Mouse (Mus musculus): ENCODE measurements around the gene Esr2.
"Not testable (repeated sequence)": the region's sequence is repeated elsewhere in the genome, so short reads cannot be mapped to it uniquely, and the experiment has no call there.

Esr2 gene

DNA sequence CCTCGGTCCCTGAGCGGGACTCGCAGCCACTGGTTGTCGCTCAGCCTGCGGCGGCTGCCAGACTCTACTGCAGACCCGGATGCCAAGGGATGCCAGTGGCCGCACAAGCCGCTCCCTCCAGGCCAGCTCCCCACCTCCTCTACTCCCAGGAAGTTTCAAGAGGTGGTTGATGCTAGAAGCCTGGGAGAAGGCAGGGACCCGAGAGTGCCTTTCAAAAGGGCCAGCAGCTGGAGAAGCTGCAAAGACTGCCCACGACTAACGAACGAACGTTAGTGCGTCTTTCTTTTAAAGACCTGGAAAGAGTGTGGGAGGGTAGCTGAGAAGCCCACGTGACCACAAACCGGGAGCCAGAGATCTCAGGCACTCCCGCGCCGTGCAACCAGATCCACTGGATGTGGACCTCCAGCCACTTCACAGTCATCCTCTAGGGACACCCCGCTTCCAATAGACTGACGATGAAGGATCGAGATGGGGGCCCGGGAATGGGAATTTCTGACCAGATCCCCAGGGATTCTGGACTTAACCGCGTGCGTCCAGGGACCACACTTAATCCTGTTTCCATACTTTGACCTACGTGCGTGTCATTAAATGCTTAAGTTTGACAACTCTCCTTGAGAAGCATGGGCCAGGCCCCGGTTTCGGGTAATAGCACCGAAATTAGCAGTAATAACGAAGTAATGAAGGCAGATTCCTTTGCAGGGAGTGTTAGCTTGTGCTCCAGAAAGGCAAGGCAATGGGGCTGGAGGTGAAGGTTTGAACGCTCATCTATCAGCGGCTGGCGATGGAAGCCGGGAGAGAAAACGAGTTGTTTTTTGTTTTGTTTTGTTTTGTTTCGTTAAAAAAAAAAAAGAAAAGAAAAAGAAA is at the start of gene Esr2:
TSS of gene Esr2 (minus strand) at position 260 of the 864 bp plus-strand sequence.
- no peak for DNase-seq

DNA sequence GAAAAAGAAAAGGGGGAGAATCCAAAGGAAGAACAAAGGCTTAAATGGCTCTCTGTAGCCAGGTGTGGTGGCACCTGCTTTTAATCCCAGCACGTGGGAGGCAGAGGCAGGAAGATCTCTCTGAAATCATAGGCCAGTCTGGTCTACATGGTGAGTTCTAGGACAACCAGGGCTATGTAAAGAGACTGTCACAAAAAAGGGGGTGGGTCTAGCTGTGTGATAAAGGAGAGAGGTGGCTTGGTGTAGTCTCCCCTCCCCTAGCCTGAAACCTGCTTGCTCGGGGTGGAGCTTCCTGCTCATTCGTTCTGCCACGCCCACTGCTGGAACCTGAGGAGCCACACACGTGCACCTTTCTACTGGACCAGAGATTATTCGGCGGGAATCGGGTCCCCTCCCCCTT is 45.0 kb upstream of the Esr2 start:
- not testable (repeated sequence) for DNase-seq

DNA sequence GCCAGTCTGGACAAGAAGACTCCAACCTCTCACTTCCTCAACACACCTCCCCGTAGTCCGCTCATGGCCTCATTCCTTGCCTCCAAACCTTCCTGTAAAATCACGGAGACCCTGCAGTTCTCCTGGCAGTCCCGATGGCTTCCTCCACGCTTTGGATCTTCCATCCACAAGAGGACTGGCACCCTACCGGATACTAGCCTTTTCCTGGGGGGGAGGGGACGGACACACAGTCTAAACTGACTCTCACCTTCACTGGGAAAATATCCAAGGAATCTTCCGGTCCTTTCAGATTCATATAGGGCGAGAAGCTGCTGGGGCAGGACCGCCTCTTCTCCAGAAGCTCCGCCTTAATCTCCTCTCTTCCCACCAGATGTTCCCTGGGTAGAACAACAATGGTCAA is 39.7 kb upstream of the Esr2 start:
- DNase-seq: no peak

DNA sequence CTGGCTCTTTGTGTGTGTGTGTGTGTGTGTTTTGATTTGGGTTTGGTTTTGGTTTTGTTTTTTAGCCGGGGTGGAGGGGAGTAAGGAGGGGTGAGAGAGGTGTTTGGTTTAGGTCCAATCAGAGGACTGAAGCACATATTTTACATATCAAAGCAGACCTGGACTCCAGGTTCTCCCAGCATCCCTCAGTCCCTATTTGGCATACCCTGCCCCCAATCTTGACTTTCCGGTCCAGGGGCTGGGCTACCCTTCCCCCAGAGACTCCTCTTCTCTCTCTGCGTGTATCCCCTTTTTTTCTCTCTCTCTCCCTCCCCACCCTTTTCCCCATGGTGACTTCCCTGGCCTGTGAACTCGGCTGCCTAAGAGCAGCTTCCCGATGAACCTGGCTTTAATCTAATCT is 38.1 kb upstream of the Esr2 start:
- DNase-seq: no peak

DNA sequence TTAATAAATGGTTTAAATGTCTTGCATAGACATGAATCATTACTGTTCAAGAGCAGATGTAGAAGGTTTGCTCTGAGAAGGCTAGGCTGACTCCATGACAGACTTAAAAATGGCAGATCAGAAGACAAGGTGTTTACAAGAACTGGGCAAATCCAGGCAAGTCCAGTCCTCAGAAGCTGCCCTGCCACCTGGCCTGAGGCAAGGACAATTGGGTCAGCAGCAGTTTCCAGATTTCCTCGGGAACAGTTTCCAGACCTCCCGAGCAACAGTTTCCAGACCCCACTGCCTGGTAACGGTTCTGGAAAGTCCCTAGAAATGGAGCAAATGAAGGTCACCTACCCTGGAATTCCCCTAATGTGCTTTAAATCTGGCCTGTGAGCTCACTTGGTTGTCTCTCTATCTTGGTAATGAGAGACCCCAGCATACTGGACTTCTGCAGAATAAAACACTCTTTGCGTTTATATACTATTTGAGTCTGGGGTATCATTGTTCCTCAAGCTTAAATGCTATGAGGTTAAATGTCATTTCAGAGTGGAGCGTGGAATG is 32.4 kb upstream of the Esr2 start:
- no peak for DNase-seq

DNA sequence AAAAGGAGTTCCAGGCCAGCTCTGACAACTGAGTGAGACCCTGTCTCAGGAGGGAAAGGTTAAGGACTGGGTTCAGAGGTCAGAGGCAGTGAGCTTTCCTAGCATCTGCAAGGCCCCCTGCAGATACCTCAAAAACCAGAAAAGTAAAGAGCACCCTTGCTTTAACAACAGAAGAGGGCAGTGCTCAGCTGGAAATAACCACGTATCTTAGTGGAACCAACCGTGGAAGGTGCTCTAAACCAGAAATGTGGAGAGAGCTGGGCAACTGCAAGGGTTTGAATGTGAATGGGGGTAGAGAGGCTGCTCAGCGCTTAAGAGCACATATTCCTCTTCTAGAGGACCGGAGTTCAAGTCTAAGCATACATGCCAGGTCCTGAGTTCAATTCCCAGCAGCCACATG is 23.3 kb upstream of the Esr2 start:
- no peak for DNase-seq

DNA sequence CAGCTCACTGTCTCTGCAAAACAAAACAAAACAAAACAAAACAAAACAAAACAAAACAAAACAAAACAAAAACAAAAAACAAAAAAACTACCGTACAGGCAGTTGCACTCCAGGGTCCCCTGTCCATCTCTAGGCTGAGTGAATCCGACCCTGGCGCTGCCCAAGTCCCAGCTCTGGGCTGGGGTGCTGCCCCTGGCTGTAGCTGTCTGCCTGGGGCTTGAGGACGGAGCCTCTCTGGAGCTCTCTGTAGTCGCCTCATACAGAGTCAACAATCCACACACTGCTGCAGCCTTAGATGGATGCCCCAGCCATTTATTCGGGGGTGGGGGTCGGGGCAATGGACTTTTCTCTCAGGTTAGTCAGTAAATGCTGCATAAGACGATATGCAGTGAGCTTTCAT is 20.0 kb upstream of the Esr2 start:
- DNase-seq: no peak

DNA sequence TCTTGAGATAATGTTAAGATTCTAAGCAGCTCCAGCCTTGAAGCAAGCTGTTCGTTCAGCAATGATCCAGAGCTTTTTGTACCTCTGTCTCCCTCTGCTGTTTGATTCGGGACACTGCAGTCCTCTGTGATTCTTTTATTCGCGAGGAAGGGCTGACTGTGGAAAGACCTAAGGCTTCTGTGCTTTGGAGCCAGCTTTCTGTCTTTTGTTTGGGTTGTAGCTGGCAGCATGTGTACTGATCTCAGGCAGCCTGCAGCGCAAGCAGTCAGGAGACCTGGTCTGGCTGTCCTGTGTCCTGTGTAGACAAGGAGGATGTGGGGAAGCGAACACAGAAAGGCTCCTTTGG is 19.6 kb upstream of the Esr2 start:
- peak; percentile 64 for DNase-seq

DNA sequence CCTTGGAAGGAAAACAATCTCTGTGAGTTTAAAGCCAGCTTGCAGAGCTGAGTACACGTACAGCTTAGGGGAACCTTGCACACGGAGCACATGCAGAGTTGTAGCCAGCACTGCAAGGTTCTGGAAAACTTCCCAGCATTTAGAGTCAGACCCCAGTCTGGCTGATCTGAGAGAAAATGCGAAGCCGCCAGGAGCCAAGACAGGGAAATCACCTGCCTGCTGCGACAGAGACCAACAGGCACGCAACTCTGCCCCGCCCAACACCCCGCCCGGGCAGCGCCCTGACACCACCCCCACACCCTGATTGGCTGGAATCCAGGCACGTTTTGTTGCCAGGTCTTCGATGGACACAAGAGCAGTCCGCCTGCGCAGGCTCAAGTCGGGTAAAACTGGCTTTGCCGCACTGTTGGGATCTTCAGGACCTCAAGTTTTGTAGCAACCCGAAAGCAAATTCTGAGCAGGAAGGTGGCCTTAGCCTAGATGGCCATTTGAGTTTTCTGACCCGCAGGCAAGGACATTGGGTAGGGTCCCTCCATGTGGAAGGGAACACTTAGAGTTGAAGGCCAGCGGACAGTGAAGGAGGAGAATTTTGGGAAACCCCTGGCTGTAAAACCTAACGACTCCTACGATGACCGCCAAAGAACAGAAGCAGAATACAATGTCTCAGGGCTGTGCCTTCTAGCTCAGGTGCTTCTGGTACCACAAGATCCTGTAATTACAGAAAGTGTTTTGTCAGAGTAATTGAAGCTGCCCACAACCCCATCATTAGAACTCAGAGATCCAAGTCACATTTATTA is 19.1 kb upstream of the Esr2 start:
- DNase-seq: peak; percentile 24

DNA sequence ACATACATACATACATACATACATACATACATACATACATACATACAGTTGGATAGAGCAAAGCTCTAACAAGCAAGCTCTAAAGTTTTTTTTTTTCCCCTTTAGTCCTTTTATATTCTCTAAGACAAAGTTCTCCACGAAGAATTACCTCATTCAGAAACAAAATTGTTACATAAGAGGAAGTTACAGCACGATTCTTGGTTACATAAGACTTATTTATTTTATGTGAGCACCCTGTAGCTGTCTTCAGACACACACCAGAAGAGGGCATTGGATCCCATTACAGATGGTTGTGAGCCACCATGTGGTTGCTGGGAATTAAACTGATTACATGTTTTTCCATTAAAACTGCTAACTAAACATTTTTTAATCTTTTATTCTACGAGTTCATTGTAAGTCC is 17.5 kb upstream of the Esr2 start:
- DNase-seq: no peak

DNA sequence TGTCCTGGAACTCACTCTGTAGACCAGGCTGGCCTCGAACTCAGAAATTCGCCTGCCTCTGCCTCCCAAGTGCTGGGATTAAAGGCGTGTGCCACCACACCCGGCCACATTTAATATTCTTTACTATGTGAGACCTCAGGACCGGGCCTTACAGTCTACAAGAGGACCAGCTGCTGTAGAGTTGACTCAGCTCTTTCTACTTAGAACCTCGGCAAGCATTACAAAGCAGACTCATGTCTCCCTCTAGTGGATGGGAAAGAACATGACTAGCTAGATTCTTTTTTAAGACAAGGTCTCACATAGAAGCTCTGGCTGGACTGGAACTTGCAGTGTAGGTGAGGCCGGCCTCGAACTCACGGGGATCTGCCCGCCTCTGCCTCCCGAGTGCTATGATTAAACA is 13.9 kb upstream of the Esr2 start:
- no peak for DNase-seq

DNA sequence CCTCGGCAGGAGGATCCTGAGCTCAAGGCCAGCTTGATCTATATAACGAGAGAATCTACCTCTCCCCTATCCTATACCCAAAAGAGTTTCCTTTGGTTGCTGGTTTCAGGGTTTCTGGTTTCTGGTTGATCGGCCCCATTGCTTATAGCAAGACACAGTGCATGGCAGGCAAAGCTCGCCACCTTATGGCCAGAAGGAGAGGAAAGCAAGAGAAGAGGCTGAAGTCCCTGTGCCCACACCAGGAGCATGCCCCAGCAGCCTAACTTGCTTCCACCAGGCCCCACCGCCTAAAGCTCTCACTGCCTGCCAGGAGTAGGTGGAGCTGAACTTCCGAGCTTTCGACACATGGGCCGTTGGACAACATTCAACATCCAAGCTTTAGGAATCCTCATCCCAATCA is 10.8 kb upstream of the Esr2 start:
- DNase-seq: no peak

DNA sequence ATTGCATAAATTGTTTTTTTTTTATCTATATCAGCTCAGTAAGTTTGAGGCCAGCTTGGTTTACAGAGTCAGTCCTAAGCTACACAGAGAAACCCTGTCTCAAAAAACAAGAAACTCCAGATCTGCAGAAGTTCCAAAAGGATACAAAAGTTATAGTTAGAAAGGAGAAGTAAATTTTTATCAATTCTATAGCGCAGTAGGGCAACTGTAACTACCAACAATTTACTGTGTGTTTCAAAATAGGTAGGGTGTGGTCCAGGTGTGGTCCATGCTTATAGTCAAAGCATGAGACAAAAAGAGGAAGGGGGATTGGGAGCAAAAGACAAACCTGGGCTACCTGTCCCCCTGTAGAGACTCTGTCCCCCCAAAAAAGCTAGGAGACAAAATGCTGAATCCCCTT is 9.4 kb upstream of the Esr2 start:
- no peak for DNase-seq

DNA sequence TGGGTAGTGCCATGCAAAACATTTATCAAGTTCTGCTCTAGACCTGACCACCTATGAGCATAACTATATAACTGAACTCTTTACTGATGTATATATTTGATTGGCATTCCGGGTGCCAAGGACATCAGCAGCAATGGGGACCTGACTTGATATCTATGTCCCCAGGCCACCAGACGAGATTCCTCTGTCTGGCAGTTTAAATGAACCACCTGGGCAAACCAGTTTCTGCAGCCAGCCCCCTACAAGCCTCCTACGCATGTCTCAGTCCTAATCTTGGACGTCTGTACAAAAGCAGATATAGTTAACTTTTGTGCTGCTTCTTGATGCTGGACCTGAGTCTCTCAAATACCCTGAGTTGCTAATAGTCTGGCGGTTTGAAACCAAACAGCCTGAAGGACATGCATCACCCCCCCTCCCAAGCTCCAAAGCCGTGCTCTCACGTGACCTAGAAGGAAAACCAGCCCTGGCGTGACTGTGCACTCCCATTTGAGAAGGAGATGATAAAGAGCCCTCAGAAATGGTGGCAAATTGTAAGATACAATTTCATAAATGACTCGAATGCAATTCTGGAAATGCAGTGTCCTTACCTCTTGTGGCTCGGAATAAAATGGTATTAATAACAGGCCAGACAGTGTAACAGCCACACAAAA is 8.2 kb upstream of the Esr2 start:
- no peak for DNase-seq

DNA sequence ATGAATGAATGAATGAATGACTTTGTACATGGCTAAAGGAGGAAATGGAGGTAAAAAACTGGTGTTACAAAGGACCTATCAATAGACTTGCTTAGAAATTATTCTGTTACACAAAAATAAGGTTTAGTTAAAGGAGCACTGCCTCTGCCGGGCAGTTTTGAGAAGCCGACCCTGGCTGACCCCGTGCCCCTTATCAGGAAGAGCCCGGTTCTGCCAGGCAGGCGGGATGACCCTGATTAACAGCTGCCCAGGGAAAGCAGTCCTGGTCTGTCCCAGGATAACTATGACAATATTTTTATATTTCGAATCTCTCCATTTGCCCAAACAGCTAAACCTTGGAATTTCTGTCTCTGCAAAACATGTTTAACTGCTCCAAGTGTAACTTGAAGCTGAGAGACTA is 7.2 kb upstream of the Esr2 start:
- no peak for DNase-seq

DNA sequence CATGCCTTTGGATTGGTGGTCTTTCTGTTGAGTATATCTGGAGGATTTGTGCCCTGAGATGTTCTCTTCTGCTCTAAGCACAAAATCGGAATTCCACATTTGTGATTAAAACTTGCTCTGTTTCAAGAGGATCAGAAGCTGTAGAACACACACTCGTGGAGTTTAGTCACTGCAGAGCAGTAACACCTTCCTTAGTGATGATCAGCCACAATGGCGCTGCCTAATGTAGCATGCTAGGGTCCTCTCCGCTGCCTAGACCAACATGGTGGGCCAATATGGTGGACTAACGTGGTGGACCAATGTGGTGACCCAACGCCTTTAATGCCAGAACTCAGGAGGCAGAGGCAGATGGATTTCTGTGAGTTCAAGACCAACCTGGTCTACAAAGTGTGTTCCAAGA is 5.8 kb upstream of the Esr2 start:
- no peak for DNase-seq

DNA sequence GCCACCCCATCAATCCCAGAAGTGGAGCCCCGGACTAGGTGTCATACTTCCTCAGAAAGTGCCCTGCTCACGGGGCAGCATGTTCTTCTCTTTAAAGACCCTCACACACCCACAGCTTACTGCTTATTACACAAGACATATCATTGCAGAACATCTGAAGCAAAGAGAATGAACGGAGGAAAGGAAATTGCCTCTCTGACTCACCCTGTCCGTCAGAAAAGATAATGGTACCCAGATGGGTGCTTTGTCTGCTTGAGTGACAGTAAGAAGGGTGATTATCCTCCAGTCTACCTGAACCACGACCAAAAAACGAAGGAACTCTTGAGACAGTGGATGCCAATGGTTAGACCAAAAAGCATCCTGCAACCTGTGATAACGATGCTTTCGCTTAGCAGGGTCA is 4.4 kb upstream of the Esr2 start:
- DNase-seq: no peak

DNA sequence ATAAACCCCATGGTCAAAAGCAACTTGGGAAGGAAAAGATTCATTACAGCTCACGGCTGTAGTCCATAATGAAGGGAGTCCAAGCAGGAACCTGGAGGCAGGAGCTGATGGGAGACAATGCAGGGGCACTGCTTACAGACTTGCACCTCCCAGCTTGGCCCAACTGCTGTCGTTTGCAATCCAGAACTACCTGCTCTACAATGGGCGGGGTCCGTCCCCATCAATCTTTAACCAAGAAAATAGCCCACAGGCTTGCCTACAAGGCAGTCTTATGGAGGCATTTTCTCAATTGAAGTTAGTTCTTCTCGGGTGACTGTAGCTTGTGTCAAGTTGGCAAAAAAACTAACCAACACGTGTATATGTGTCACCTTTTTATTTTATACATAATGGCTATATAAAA is 3.4 kb upstream of the Esr2 start:
- no peak for DNase-seq

DNA sequence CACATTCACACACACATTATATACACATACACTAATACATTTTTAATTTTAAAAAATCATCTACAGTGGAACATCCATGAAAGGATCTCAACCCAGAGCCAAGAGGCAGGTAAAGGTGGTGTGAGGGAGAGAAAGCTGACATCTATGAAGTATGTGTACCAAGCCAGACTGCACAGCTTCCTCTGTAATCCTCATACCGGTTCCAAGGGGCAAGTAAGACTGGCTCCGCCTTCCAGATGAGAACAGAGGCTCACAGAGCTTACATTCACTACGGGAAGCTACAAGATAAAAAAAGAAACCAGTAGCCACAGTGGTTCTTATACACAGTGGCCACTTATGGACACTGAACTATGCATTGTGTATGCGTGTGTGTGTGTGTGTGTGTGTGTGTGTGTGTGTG is 2.5 kb upstream of the Esr2 start:
- DNase-seq: no peak

DNA sequence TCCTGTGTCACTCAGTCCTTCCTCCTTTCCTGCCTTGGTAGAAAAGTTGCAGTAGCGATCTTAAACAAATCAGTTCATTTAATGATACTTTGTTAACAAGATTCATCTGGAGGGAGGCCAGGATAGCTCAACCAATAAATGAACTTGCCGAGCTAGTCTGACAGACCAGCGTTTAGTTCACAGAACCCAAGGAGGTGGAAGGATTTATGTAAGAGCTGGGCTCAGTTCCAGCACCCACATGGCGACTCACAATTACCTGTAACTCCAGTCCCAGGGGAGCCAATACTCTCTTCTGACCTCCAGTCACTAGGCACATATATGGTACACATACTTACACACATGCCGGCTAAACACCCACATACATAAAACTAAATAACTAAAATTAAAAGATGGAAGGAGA is 2.0 kb upstream of the Esr2 start:
- no peak for DNase-seq

DNA sequence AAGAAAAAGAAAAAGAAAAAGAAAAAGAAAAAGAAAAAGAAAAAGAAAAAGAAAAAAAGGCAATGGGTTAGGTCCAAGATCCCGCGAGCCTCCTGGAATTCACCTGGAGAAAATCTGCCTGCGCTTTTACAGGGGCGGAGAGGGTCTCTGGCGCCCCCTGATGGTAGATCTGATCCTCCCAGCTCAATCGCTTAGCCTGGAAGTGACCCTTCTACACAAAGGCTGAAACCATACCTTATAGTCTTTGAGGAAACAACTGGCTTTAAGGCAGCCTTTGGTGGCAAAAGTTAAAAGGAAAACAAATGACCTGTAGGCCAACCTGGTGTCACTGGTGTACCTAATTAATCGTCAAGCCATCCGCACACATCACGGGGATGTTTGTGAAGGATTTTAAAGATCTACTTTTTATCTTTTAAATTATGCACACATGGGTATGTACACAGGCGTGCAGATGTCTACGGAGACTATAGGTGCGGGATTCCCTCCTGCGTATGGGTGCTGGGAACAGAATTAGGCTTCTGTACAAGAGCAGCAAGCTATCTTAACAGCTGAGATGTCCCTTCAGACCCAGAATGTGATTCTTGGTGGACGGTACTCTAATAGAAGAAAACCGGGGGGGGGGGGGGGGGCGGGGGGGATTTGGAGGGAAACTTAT is 932 bp upstream of the Esr2 start:
- DNase-seq: no peak

DNA sequence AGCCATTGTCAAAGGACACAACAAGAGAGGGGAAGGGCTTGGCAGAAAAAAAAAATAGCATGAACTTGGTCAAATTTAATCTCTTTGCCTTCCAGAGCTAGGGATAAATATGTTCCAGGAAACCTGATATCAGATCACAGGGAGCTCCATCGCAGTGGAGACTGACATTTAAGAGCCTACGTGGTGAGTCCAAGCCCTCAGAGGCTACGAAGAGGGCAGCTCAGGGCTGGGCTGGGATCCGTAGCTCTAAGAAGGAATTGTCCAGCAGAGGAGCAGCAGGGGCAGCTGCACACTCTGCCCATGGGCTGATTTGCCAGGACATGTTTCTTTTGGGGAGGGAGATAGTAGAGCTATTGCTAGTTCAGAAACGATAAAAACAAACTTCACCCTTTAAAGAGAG is 11.4 kb downstream of the Esr2 start:
- DNase-seq: no peak

DNA sequence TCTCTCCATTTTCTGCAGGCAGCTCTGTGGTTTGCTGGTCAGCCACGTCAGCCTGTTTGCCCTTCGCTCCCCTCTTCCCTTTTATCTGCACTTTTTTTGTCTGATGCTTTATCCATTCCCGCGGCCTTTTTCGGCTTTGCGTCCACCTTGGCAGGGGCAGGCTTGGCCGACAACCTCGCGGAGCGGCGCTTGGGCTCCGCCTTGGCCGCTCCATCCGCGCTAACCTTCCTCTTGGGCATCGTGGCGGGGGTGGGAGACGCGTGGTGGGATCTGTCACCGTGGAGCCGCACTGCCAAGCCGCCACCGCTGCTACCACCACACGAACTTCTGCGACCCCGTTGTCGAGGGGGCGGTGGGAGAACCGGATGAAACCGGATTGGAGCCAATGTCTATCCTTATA is 24.7 kb downstream of the Esr2 start:
- not testable (repeated sequence) for DNase-seq
